Mouse (Mus musculus) erythroblast, embryonic 14.5 days (primary cell): Measurements from ENCODE around the gene Rap2a. TPM values are rescaled to one million over a fixed set of nuclear protein-coding genes. Genes with fewer than 3 reads are reported as not detected.

Experiments used
- H3K27me3 ChIP-seq: 2 replicates; pipeline ENCODE4 v1.6.1; 2012; ENCODE audit warnings: inconsistent platforms; ENCODE audit not compliant: control insufficient read depth
- H3K36me3 ChIP-seq: 2 replicates; pipeline ENCODE4 v1.6.1; 2012; ENCODE audit warnings: mild to moderate bottlenecking, inconsistent platforms; ENCODE audit not compliant: control insufficient read depth
- H3K4me1 ChIP-seq: 2 replicates; pipeline ENCODE4 v1.6.1; 2012; ENCODE audit warnings: inconsistent platforms; ENCODE audit not compliant: control insufficient read depth
- H3K4me3 ChIP-seq: replicated peaks from 2 replicates; pipeline ENCODE3; 2012; ENCODE audit warnings: moderate library complexity, mild to moderate bottlenecking, inconsistent platforms
- H3K9me3 ChIP-seq: 2 replicates; pipeline ENCODE4 v1.6.1; 2012; ENCODE audit warnings: low read length, inconsistent platforms, mixed read lengths; ENCODE audit not compliant: control insufficient read depth
- GATA1 ChIP-seq: IDR thresholded peaks from 2 replicates; pipeline ENCODE4 v1.6.1; 2012; ENCODE audit warnings: low read length, inconsistent platforms, mixed read lengths
- TAL1 ChIP-seq: IDR thresholded peaks from 3 replicates; pipeline ENCODE4 v1.6.1; 2012; ENCODE audit warnings: low read length, inconsistent platforms, mixed read lengths
- polyA plus RNA-seq: library from polyadenylated mRNA; stranded (reverse); fragments of >175 nt; gene quantifications from 2 replicates; pipeline ENCODE4 v1.2.3, GENCODE M21; 2012

Gene Rap2a
- polyA plus RNA-seq, 1 experiment, result 0.05 TPM

GRCm38 (mm10) chr14:120463938-120464727 is 14.1 kb upstream of the Rap2a start:
- H3K27me3 ChIP-seq, result no peaks in the 10 kb centered on the region
- no peaks in the 10 kb centered on the region for H3K36me3 ChIP-seq
- H3K4me3 ChIP-seq, result no peak overlapping the region
- H3K9me3 ChIP-seq, result peaks cover 19% of the 10 kb centered on the region
- TF ChIP-seq TAL1, result no peak
- TF ChIP-seq GATA1, result no peak
- no peaks in the 10 kb centered on the region for H3K4me1 ChIP-seq

GRCm38 (mm10) chr14:120466816-120467215 is 11.4 kb upstream of the Rap2a start:
- no peaks in the 10 kb centered on the region for H3K36me3 ChIP-seq
- H3K9me3 ChIP-seq, result peaks cover 22% of the 10 kb centered on the region
- H3K4me1 ChIP-seq, result no peaks in the 10 kb centered on the region
- no peak overlapping the region for H3K4me3 ChIP-seq
- TF ChIP-seq TAL1, result no peak
- no peak for TF ChIP-seq GATA1
- no peaks in the 10 kb centered on the region for H3K27me3 ChIP-seq

- Histone ChIP-seq H3K9me3 (peaks cover 9% of the 10 kb centered on the region), H3K27me3 (no peaks in the 10 kb centered on the region), H3K4me1 (no peaks in the 10 kb centered on the region), H3K36me3 (no peaks in the 10 kb centered on the region), H3K4me3 (no peak overlapping the region)
- TF ChIP-seq GATA1, result no peak
- no peak for TF ChIP-seq TAL1
Measured at GRCm38 (mm10) chr14:120469126-120469790, 9.0 kb upstream of the Rap2a start.

GRCm38 (mm10) chr14:120476186-120476697 is 2.0 kb upstream of the Rap2a start:
- no peak overlapping the region for H3K4me3 ChIP-seq
- peaks cover 27% of the 10 kb centered on the region for H3K27me3 ChIP-seq
- no peak for TF ChIP-seq TAL1
- no peak for TF ChIP-seq GATA1
- H3K4me1 ChIP-seq, result peaks cover 26% of the 10 kb centered on the region
- H3K9me3 ChIP-seq, result peaks cover 3% of the 10 kb centered on the region; the same call in 1 of the 2 replicates
- no peaks in the 10 kb centered on the region for H3K36me3 ChIP-seq

GRCm38 (mm10) chr14:120477288-120477981 is 809 bp upstream of the Rap2a start:
- no peaks in the 10 kb centered on the region for H3K36me3 ChIP-seq
- peaks cover 26% of the 10 kb centered on the region for H3K4me1 ChIP-seq
- peak overlapping the region; percentile 84 for H3K4me3 ChIP-seq
- H3K9me3 ChIP-seq, result peaks cover 3% of the 10 kb centered on the region; the same call in 1 of the 2 replicates
- H3K27me3 ChIP-seq, result peaks cover 27% of the 10 kb centered on the region
- TF ChIP-seq GATA1 (no peak), TAL1 (no peak)

- TF ChIP-seq TAL1 (no peak), GATA1 (no peak)
- Histone ChIP-seq H3K27me3 (peaks cover 27% of the 10 kb centered on the region), H3K9me3 (peaks cover 3% of the 10 kb centered on the region; the same call in 1 of the 2 replicates), H3K4me1 (peaks cover 26% of the 10 kb centered on the region), H3K4me3 (peak overlapping the region; percentile 84), H3K36me3 (no peaks in the 10 kb centered on the region)
Measured at GRCm38 (mm10) chr14:120478641-120479341, 547 bp downstream of the Rap2a start.

GRCm38 (mm10) chr14:120480341-120480900 is 2.2 kb downstream of the Rap2a start:
- peaks cover 27% of the 10 kb centered on the region for H3K27me3 ChIP-seq
- no peak overlapping the region for H3K4me3 ChIP-seq
- peaks cover 3% of the 10 kb centered on the region; the same call in 1 of the 2 replicates for H3K9me3 ChIP-seq
- H3K4me1 ChIP-seq, result peaks cover 26% of the 10 kb centered on the region
- TF ChIP-seq GATA1 (no peak), TAL1 (no peak)
- H3K36me3 ChIP-seq, result no peaks in the 10 kb centered on the region

- no peaks in the 10 kb centered on the region for H3K36me3 ChIP-seq
- peaks cover 26% of the 10 kb centered on the region for H3K4me1 ChIP-seq
- peaks cover 3% of the 10 kb centered on the region; the same call in 1 of the 2 replicates for H3K9me3 ChIP-seq
- no peak for TF ChIP-seq TAL1
- no peak for TF ChIP-seq GATA1
- no peak overlapping the region for H3K4me3 ChIP-seq
- H3K27me3 ChIP-seq, result peaks cover 27% of the 10 kb centered on the region
Measured at GRCm38 (mm10) chr14:120480927-120481326, 2.7 kb downstream of the Rap2a start.
